Mouse (Mus musculus) kidney, adult 9 months (tissue): ENCODE data around the gene Vps11.
"Not testable (repeated sequence)": the region's sequence is repeated elsewhere in the genome, so short reads cannot be mapped to it uniquely, and the experiment has no call there.

ENCODE experiments used
- DNase-seq: peaks from one replicate; pipeline ENCODE4 v3.0.0; 2022

Vps11 gene

GRCm38 (mm10) chr9:44334396-44335330 lies 26.8 kb downstream of the Vps11 start, which contains the start of gene H2afx:
TSS of gene H2afx (plus strand) at chr9:44334694.
- peak; percentile 100 for DNase-seq

- no peak for DNase-seq
These were observed 28.4 kb downstream of the Vps11 start for GRCm38 (mm10) chr9:44332918-44333638.

GRCm38 (mm10) chr9:44330736-44331135 lies 30.7 kb downstream of the Vps11 start:
- DNase-seq, result no peak

DNA sequence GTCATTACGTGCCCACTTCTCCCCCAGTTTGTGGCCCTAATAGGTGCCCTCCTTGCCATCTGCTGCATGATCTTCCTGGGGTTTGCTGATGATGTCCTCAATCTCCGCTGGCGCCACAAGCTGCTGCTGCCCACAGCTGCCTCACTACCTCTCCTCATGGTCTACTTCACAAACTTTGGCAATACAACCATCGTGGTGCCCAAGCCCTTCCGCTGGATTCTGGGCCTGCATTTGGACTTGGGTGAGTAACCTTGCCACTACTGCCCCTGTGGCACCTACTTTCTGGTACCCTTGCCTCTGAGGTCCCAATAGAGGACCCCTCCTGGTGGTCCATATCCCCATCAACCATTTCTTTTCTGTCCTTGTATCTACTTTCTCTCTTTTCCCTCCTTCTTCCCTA lies 33.5 kb downstream of the Vps11 start:
- no peak for DNase-seq

- no peak for DNase-seq
These were observed 34.3 kb downstream of the Vps11 start for GRCm38 (mm10) chr9:44327064-44327711.

- peak; percentile 94 for DNase-seq
These were observed 35.0 kb downstream of the Vps11 start for GRCm38 (mm10) chr9:44326371-44327063.

GRCm38 (mm10) chr9:44325768-44326370 lies 35.6 kb downstream of the Vps11 start, which contains the start of gene Dpagt1:
TSS of gene Dpagt1 (plus strand) at chr9:44326019.
- no peak for DNase-seq

DNA sequence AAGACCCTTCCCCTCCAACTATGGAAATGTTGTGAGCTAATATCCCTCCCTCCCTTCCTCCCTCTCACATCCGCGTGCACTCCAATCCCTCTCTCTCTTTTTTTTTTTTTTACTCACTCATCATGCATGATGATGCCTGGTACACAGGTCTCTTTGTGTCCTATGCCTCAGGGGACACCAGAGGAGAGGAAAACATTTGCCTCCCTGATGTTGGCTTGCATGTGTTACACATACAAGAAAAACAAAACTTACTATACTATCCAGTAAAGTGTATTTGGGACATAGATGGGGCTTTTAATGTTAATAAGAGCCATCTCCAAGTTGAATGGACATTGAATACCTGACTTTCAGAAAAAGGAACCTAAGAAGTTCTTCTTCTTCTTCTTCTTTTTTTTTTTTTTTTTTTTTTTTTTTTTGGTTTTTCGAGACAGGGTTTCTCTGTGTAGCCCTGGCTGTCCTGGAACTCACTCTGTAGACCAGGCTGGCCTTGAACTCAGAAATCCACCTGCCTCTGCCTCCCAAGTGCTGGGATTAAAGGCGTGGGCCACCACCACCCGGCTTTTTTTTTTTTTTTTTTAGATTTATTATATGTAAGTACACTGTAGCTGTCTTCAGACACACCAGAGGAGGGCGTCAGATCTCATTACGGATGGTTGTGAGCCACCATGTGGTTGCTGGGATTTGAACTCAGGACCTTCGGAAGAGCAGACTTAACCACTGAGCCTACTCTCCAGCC lies 36.3 kb downstream of the Vps11 start:
- not testable (repeated sequence) for DNase-seq

- no peak for DNase-seq
These were observed 37.3 kb downstream of the Vps11 start for GRCm38 (mm10) chr9:44324147-44324546.

- not testable (repeated sequence) for DNase-seq
These were observed 37.8 kb downstream of the Vps11 start for GRCm38 (mm10) chr9:44323656-44324055.

DNA sequence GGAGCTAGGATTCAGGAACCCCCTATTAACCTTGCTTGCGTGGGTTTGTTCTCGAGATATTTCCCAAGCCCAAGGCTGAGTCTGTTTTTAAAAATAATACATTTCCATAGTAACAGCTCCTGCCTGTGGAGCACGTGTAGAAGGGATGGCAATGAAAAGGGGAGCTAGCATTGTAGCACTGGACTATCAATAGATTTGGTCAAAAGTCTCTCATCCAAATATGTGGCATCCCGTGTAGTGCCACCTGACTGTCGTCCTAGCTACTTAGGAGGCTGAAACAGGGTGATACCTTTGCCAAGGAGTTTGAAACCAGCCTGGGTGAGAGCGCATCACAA lies 40.7 kb downstream of the Vps11 start:
- no peak for DNase-seq

DNA sequence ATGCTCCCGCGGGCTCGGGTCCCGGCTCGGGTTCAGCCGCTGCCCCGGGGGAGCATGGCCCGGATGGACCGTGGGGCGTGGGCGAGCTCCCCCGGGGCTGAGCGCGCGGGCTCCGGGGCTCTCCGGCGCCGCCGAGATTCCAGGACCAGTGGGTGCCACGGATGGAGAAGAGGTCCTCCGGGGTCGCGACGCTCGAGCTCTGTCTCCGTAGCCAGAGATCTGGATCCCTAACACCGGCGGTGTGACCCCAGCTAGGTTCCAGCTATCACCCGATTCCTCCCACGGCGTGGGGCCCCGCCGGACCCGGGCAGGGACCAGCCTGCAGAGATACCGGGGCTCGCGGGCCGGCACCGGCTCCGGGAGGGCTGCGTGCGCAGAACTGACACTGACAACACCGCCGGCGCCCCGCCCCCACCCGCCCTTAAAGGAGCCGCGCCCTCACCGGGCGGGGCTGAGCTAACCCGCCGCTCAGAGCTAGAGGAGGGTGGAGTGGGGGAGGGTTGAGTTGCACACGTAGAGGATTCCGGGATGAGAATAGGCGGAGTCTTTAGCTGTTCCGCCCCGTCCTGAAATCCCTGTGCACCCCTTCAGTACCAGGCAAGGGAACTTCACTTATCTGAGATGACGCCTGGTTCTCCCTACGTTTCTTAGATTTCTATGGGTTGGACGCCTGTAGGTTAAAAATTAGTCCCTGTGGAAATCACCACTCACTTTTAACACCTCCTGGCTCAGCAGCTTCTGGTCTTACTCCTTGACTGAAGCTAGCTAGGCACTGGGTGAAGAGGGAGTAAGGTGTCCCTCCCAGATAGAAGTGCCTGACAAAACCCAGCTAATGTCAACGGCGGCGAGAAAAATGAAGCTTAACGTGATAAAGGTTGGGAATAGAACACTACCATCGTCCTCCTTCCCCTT lies 41.3 kb downstream of the Vps11 start, which contains the start of gene C2cd2l:
Gene C2cd2l, minus strand, starts transcription at position 399 of the 912 bp plus-strand sequence.
- DNase-seq, result peak; percentile 95

- DNase-seq, result no peak
These were observed 42.2 kb downstream of the Vps11 start for GRCm38 (mm10) chr9:44319105-44319886.

GRCm38 (mm10) chr9:44318826-44319095 lies 42.7 kb downstream of the Vps11 start:
- DNase-seq, result peak; percentile 83

DNA sequence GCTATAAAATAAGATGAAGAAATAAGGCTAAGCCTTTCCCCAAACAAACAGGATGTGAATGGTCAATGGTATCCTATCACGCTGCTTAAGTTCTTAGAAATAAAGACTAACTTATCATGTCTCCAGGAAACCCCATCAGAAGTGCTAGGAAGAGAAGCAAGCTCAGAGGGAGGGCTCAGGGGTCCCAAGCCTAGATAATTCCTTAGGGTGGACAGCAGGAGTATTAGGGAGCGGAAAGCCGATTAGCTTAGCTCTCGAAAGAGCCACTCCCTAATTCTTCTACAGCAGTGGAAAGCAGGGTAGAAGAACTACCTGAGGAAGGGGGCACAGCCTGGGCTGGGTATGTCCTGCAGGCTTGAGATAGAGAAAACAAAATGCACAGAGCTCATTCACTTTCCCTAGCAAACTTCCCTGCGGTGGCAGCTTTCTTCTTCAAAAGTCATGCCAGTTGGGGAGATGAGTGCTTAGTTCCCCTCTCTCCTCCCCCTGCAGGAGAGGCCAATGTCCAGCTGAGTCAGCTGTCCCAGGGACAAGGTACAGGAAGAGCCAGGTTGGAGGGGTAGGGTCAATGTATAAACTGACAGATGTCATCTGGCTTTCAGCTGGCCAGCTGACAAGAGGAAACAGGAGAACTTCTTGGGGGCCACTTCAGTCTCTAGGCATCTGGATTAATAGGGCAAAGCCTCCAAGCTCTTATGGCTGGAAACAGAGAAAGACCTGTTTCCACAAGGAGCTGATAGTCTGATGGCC lies 43.2 kb downstream of the Vps11 start:
- DNase-seq, result peak; percentile 88

- DNase-seq, result no peak
These were observed 44.0 kb downstream of the Vps11 start for GRCm38 (mm10) chr9:44317452-44317851.

DNA sequence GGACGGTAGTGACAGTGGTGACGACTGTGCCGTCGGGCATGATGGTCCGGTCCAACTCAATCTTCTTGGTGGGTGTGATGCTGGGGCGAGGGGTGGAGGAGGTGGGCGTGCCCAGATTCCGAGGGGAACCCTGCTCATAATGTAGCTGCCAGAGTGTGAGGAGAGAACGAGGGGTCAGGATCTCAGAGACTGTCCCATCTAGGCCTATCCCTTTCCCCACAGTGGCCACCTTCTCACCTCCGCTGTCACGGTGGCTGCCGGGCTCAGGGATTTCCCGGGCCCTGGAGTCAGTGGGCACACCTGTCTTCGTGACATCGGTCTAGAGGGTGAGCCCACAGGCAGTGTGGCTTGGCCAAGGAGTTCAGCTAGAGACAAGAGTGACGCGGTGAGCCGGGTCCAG lies 46.6 kb downstream of the Vps11 start:
- DNase-seq, result no peak

GRCm38 (mm10) chr9:44314257-44314547 lies 47.3 kb downstream of the Vps11 start:
- DNase-seq, result no peak
